Mouse (Mus musculus) ES-E14 (cell line): ENCODE data around the gene Tnfrsf21.

ENCODE experiments used
- CHD2 ChIP-seq: IDR thresholded peaks from 2 replicates; pipeline ENCODE4 v1.6.1; 2014; ENCODE audit warnings: mild to moderate bottlenecking, low read depth, low read length, inconsistent platforms
- MAFK ChIP-seq: IDR thresholded peaks from 2 replicates; pipeline ENCODE4 v1.6.1; 2014; ENCODE audit warnings: mild to moderate bottlenecking, low read depth, low read length, inconsistent platforms; ENCODE audit not compliant: insufficient read depth
- ZC3H11A ChIP-seq: IDR thresholded peaks from 2 replicates; pipeline ENCODE4 v1.6.1; 2012; ENCODE audit warnings: low read depth, mild to moderate bottlenecking, inconsistent platforms, low read length, borderline replicate concordance
- ZNF384 ChIP-seq: IDR thresholded peaks from 2 replicates; pipeline ENCODE4 v1.6.1; 2012; ENCODE audit warnings: low read depth, low read length, inconsistent platforms

DNA sequence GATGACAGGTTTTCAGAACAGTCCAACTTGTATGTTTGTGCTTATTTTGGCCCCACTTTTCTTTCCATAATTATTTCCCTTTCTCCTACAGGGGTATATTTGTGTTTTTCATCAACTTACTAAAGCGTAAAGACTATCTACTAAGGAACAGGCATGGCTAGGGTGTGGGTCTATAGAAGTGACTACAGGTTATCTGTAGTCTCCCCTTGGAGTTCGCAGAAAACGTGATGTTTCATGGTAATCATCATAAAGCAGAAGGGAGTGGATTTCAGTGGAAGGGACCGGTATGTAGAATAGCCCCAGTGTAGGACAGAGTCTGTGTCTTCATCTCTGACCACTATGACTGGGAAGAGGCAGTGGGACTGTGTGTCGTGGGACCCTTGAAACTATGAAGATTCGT is 8.7 kb downstream of the Tnfrsf21 start:
- TF ChIP-seq MAFK (no peak), CHD2 (no peak), ZC3H11A (no peak), ZNF384 (no peak)
